Mouse (Mus musculus) lung, embryonic 14.5 days (tissue): Measurements from ENCODE around the gene Ephb1. TPM values are rescaled to one million over a fixed set of nuclear protein-coding genes. Genes with fewer than 3 reads are reported as not detected.

Experiments used
- ATAC-seq: fragments of 200-750 bp; cut with Nextera tagmentation; 2 replicates; pipeline ENCODE4 v1.8.0; 2017; ENCODE audit warnings: mild to moderate bottlenecking, moderate TSS enrichment, moderate library complexity; ENCODE audit not compliant: insufficient read depth
- DNase-seq: peaks from one replicate; pipeline ENCODE4 v3.0.0-alpha.2; 2015
- H3K27ac ChIP-seq: fragments of 300-500 bp; sonication (generic); 2 replicates; pipeline ENCODE4 v1.5.1; 2014; ENCODE audit warnings: low read depth, mild to moderate bottlenecking, moderate library complexity
- H3K27me3 ChIP-seq: fragments of 300-500 bp; sonication (generic); 2 replicates; pipeline ENCODE4 v1.6.1; 2014; ENCODE audit warnings: low read length, control low read depth; ENCODE audit not compliant: insufficient read depth
- H3K36me3 ChIP-seq: fragments of 300-500 bp; sonication (generic); 2 replicates; pipeline ENCODE4 v1.6.1; 2014; ENCODE audit warnings: control low read depth; ENCODE audit not compliant: insufficient read depth
- H3K4me1 ChIP-seq: fragments of 300-500 bp; sonication (generic); 2 replicates; pipeline ENCODE4 v1.6.1; 2014; ENCODE audit warnings: antibody characterized with exemption, control low read depth; ENCODE audit not compliant: insufficient read depth
- H3K4me2 ChIP-seq: fragments of 300-500 bp; sonication (generic); 2 replicates; pipeline ENCODE4 v1.6.1; 2014; ENCODE audit warnings: mild to moderate bottlenecking
- H3K4me3 ChIP-seq: fragments of 300-500 bp; sonication (generic); 2 replicates; pipeline ENCODE4 v1.5.1; 2014; ENCODE audit warnings: low read depth, low read length
- H3K9ac ChIP-seq: fragments of 300-500 bp; sonication (generic); 2 replicates; pipeline ENCODE4 v1.6.1; 2014
- H3K9me3 ChIP-seq: fragments of 300-500 bp; sonication (generic); 2 replicates; pipeline ENCODE4 v1.6.1; 2016; ENCODE audit warnings: low read depth, low read length, control low read depth
- CTCF ChIP-seq: IDR thresholded peaks from 2 replicates; pipeline ENCODE4 v1.5.1; 2016; ENCODE audit warnings: antibody characterized with exemption, low read depth
- WGBS: fragments of 180-500 bp; shearing (Covaris S2); extraction: QIAGEN DNeasy Blood & Tissue Kit; methylation state at CpG from one replicate; pipeline ENCODE4 v1.1.7; 2014; 5-methylcytosine and 5-hydroxymethylcytosine counted together
- polyA plus RNA-seq: library from polyadenylated mRNA; unstranded; fragments of >200 nt; fragmentation: Nextera tagmentation; extraction: Ambion mirVana; gene quantifications from 2 replicates; pipeline ENCODE4 v1.2.1, GENCODE M21; 2014

Gene Ephb1
- polyA plus RNA-seq, 1 experiment from 2014 or later = 1.6 TPM

DNA sequence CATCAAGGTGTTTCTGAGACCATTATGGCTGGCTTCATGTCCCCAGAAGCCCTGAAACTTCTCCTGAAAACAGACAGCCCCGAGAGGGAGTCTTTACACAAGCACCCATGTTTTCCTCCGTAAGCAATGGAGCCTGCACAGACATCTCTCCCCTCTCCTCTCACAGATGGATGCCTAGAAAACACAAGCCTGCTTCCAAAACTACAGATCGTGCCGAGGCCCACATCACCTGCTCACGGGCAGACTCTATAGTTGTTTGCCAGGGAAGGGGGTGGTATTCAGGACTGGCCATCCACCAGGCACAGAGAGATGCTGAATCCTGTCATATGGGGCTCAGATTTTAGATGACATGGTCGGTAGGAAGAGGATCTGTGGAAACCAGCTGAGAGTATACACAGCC, 98.7 kb downstream of the Ephb1 start:
- H3K4me1 ChIP-seq = no peaks in the 10 kb centered on the region
- no peaks in the 10 kb centered on the region for H3K9me3 ChIP-seq
- 85% methylated on average over 6 of the region's 6 CpGs for WGBS
- no peak overlapping the region for H3K4me3 ChIP-seq
- no peaks in the 10 kb centered on the region for H3K36me3 ChIP-seq
- ATAC-seq (no peak), DNase-seq (no peak)
- no peak for TF ChIP-seq CTCF
- no peak overlapping the region for H3K4me2 ChIP-seq
- no peak overlapping the region for H3K9ac ChIP-seq
- H3K27me3 ChIP-seq = no peaks in the 10 kb centered on the region
- no peak overlapping the region for H3K27ac ChIP-seq

DNA sequence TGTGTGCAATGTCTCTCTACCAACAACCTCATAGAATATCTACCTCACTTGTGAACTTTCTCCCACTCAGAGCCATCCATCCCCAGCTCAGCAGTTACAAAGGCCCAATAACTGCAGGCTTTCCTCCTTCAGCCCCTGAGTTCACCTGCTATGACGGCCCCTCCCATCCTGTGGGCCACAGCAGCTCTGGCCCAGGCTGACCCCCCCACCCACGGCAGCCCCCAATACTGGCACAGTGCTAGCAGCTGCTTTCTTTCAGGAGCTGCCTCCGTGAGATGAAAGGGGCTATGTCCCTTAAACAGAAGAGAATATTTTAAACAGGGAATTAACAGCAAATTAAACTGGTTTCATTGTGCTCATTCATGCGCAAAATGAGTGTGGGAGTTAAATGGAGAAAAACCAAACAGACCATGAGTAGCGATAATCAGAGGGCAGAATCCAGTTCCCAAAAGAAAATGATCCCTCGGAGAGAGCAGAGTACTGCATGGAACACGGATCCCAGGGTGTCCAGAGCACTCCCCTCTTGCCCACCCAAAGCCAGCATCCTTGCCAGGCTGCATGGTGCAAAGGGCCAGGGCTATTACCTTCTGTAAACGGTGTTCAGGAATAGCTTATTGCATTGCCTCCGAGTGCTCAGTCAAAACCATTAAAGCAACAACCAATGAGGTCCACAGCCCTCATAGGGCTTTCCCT, 105.2 kb downstream of the Ephb1 start:
- Histone ChIP-seq H3K27me3 (no peaks in the 10 kb centered on the region), H3K9ac (no peak overlapping the region), H3K4me3 (no peak overlapping the region), H3K9me3 (no peaks in the 10 kb centered on the region), H3K4me2 (no peak overlapping the region), H3K36me3 (no peaks in the 10 kb centered on the region), H3K27ac (no peak overlapping the region), H3K4me1 (no peaks in the 10 kb centered on the region)
- no peak for DNase-seq
- no peak for ATAC-seq
- no peak for TF ChIP-seq CTCF
- WGBS = 22% methylated on average over 9 of the region's 9 CpGs

DNA sequence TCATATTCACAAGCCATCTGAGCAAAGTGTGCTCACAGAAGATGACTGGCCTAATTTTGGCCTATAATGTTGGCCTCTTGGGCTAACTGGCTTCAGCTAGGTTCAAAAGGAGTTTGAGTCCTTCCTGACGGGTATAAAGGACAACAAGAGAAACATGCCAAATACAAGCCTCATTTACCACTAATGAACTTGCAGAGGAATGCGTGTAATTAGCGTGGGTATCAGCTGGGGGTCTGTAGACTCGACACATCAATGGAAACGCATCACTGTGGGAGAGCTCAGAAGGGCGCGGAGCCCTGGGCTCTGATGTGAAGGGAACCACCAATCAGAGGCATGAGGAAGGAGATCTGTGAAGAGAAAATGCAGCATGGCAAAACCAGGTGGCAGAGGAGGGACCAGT, 108.9 kb downstream of the Ephb1 start:
- Histone ChIP-seq H3K27ac (no peak overlapping the region), H3K9ac (no peak overlapping the region), H3K4me2 (no peak overlapping the region), H3K4me3 (no peak overlapping the region), H3K27me3 (no peaks in the 10 kb centered on the region), H3K4me1 (no peaks in the 10 kb centered on the region), H3K36me3 (no peaks in the 10 kb centered on the region), H3K9me3 (no peaks in the 10 kb centered on the region)
- DNase-seq (no peak), ATAC-seq (no peak)
- no peak for TF ChIP-seq CTCF
- WGBS = 76% methylated on average over 7 of the region's 7 CpGs

DNA sequence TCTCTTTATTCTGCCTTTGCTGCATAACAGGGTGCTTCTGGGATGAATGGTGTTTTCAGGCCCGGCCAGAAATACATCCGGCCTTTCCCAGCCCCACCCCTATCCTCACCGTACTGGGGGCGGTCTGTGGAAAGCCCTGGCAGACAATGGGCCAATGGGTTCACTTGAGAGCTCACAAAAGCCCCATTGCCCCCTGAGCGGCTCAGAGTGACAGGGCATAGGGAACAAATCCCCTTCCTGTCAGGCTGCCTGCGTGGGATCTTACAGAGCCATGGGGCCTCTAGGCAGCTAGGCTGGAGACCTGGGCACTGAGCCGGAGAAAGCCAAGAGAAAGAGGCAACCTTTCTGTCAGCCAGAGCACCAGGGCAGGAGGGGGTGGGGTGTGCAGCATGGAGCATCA, 111.2 kb downstream of the Ephb1 start:
- WGBS = 40% methylated on average over 7 of the region's 7 CpGs

DNA sequence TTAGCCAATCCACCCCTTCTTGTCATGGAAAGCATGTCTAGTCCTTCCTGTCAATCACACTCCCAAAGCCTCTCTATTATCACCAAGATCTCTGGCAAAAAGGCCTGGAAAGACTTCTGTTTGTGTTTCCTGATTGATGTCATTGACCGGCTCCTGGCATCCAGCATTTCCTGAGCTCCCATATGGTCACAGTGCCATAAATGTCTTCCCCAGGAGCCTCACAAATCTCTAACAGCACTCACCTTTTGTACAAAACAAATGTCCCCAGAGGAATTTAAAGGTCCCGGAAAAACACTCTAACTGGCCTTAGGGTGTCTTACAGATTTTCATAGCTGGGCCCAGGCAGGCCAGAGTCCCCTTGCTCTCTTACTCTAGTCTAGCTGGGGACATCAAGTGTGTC, 112.9 kb downstream of the Ephb1 start:
- Histone ChIP-seq H3K4me3 (no peak overlapping the region), H3K4me1 (no peaks in the 10 kb centered on the region), H3K4me2 (no peak overlapping the region), H3K27ac (no peak overlapping the region), H3K9ac (no peak overlapping the region), H3K36me3 (no peaks in the 10 kb centered on the region), H3K27me3 (no peaks in the 10 kb centered on the region), H3K9me3 (no peaks in the 10 kb centered on the region)
- DNase-seq (no peak), ATAC-seq (no peak)
- WGBS = 55% methylated on average over 2 of the region's 2 CpGs
- no peak for TF ChIP-seq CTCF

More for the DNA sequence above, 111.2 kb downstream of the Ephb1 start:
- Histone ChIP-seq H3K27ac (no peak overlapping the region), H3K9ac (no peak overlapping the region), H3K27me3 (no peaks in the 10 kb centered on the region), H3K9me3 (no peaks in the 10 kb centered on the region), H3K4me1 (no peaks in the 10 kb centered on the region), H3K4me2 (no peak overlapping the region), H3K36me3 (no peaks in the 10 kb centered on the region), H3K4me3 (no peak overlapping the region)
- no peak for ATAC-seq
- no peak for DNase-seq
- no peak for TF ChIP-seq CTCF

- no peaks in the 10 kb centered on the region for H3K9me3 ChIP-seq
- no peak overlapping the region for H3K27ac ChIP-seq
- no peaks in the 10 kb centered on the region for H3K4me1 ChIP-seq
- no peak for TF ChIP-seq CTCF
- no peaks in the 10 kb centered on the region for H3K36me3 ChIP-seq
- ATAC-seq (no peak), DNase-seq (no peak)
- H3K4me3 ChIP-seq = no peak overlapping the region
- no peak overlapping the region for H3K4me2 ChIP-seq
- no peak overlapping the region for H3K9ac ChIP-seq
- 62% methylated on average over 4 of the region's 4 CpGs for WGBS
- H3K27me3 ChIP-seq = no peaks in the 10 kb centered on the region
These were observed 114.3 kb downstream of the Ephb1 start for GRCm38 (mm10) chr9:102240215-102240614.

DNA sequence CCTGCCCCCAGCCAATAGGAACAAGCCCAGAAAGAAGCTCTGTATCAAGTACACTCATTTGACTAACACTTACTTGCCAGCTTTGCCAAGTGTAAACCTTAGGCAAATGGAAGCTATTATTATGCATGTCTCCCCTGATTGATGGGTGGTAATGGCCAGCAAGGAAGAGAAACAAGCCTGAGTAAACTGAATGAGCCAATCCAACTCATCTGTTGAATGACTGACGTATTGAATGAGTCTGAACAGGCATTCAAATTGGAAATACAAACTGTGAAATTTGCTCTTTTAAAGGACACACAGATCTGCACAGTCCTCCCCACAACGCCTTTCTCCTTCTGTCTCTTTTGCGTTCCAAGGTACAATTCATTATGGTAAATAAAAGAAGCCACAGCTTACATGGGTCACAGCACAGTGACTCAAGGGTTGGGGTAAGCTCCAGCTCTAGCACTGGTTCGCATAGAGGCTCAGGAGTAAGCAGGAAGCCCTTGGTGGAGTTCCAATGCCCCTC, 119.0 kb downstream of the Ephb1 start:
- Histone ChIP-seq H3K27ac (no peak overlapping the region), H3K4me1 (no peaks in the 10 kb centered on the region), H3K4me2 (no peak overlapping the region), H3K27me3 (no peaks in the 10 kb centered on the region), H3K36me3 (no peaks in the 10 kb centered on the region), H3K9ac (no peak overlapping the region), H3K4me3 (no peak overlapping the region), H3K9me3 (no peaks in the 10 kb centered on the region)
- WGBS = 65% methylated on average over 4 of the region's 4 CpGs
- no peak for ATAC-seq
- no peak for TF ChIP-seq CTCF
- no peak for DNase-seq

GRCm38 (mm10) chr9:102231248-102231647, 123.2 kb downstream of the Ephb1 start:
- no peaks in the 10 kb centered on the region for H3K27me3 ChIP-seq
- TF ChIP-seq CTCF = no peak
- H3K4me2 ChIP-seq = no peak overlapping the region
- no peak overlapping the region for H3K9ac ChIP-seq
- H3K36me3 ChIP-seq = no peaks in the 10 kb centered on the region
- ATAC-seq = no peak
- no peaks in the 10 kb centered on the region for H3K4me1 ChIP-seq
- no peaks in the 10 kb centered on the region for H3K9me3 ChIP-seq
- no peak overlapping the region for H3K4me3 ChIP-seq
- H3K27ac ChIP-seq = no peak overlapping the region
- WGBS = 64% methylated on average over 6 of the region's 6 CpGs
- no peak for DNase-seq
